Mouse (Mus musculus): ENCODE measurements around the gene Tspan10. TPM values are rescaled to one million over a fixed set of nuclear protein-coding genes. Genes with fewer than 3 reads are reported as not detected.
"Not testable (repeated sequence)": the region's sequence is repeated elsewhere in the genome, so short reads cannot be mapped to it uniquely, and the experiment has no call there.

Tspan10 gene
- total RNA-seq (2021) = under 1 TPM in 1 of 2 experiments, not detected in 1; 0.20 TPM
- long read RNA-seq, experiment 1 = 0 reads
- long read RNA-seq, experiment 2 = 0 reads

DNA sequence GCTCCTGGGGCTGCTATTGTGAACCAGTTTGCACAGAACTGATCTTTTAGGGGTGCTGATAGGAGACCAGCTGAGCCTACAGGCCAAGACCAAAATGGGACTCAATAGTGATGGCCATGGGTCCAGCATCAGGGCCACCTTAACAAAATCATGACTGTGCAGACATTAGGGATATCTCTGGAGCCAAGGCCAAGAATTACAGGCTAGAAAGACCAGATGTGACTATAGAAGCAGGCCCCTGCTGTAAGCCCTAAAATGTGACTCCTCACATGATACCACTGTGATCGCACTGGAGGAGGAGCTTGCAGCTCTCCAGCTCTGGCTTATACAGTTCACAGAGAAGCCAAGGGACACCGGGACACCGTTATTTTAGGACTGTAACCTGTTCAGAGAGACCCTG lies at the start of gene Tspan10:
Tspan10 (plus strand) TSS at position 301 of the 400 bp plus-strand sequence.
- Histone ChIP-seq H3K27ac (no peak within 1 kb of the TSS), H3K4me3 (no peak within 1 kb of the TSS)
- no peak for DNase-seq (ENCODE audit: low spot score in 2 of 2)
- TF ChIP-seq CTCF (conservative IDR thresholded peaks at IDR 0.05) = no peak

DNA sequence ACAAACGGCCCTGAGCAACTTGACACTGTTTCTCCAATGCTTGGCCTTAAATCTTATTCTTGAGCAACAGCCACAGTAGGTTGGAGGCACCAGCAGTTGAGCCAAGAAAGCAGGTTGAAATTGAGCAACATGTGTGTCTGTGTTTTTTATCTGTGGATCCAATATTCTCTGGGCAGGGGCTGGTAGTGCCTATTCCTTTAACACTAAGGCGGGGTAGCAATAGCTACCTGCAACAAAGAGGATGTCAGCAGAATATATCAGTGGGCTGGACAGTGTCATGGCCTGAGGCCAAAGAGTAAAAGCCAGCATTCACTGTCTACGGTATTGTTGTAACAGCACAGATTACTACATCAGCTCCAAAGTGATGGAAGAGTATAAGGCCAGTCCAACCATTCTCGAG lies 46.8 kb upstream of the Tspan10 start:
- H3K27ac ChIP-seq = 0 out of 2 replicates have a peak overlapping the region, but pooled peaks have one; percentile 7
- no peak for DNase-seq (ENCODE audit: low spot score in 2 of 2)
- no peak for TF ChIP-seq CTCF (conservative IDR thresholded peaks at IDR 0.05)

DNA sequence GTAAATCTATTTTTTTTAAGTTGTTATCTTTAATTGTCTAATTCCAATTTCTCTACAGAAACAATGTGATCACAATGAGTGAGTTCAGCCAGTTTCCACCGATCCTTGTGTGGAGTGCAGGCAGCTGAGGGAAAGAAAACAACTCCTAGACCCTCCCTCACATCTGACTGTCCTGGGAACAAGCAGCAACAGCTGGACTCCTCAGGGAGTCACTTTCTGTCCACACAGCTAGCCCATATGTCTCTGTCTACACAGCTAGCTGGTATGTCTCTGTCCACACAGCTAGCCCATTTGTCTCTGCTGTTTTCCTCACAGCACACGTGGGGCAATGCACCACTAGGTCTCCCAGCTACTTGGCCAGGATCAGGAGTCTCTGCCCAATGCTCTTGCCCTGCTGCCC lies 44.8 kb upstream of the Tspan10 start:
- H3K27ac ChIP-seq = no peak overlapping the region
- TF ChIP-seq CTCF (conservative IDR thresholded peaks at IDR 0.05) = no peak
- H3K4me3 ChIP-seq = no peak overlapping the region
- DNase-seq (ENCODE audit: low spot score in 2 of 2) = no peak

More for the DNA sequence above, 46.8 kb upstream of the Tspan10 start:
- no peak overlapping the region for H3K4me3 ChIP-seq

DNA sequence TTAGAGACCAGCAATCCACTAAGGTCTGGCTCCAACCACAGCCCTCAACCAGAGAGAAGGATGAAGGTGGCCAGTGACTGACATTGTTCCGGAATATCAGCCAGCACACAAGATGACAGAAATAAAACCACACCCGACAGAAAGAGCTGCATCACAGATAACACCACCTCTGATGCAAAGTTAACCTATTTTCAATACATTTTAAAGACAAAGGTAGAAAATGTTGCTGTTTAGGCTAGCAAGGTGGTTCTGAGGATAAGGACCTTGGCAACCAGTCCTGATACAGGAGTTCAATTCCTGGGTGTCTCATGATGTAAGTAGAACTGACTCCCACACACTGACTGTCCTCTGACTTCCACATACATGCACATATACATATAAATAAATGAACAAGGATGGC lies 43.1 kb upstream of the Tspan10 start:
- no peak for DNase-seq (ENCODE audit: low spot score in 2 of 2)
- Histone ChIP-seq H3K27ac (no peak overlapping the region), H3K4me3 (no peak overlapping the region)
- TF ChIP-seq CTCF (conservative IDR thresholded peaks at IDR 0.05) = no peak

GRCm38 (mm10) chr11:120404814-120405213 lies 37.6 kb upstream of the Tspan10 start:
- DNase-seq (ENCODE audit: low spot score in 2 of 2) = no peak
- TF ChIP-seq CTCF (conservative IDR thresholded peaks at IDR 0.05) = no peak
- no peak overlapping the region for H3K27ac ChIP-seq
- H3K4me3 ChIP-seq = no peak overlapping the region

GRCm38 (mm10) chr11:120405867-120406266 lies 36.6 kb upstream of the Tspan10 start:
- Histone ChIP-seq H3K27ac (no peak overlapping the region), H3K4me3 (no peak overlapping the region)
- TF ChIP-seq CTCF (conservative IDR thresholded peaks at IDR 0.05) = no peak
- no peak for DNase-seq (ENCODE audit: low spot score in 2 of 2)

DNA sequence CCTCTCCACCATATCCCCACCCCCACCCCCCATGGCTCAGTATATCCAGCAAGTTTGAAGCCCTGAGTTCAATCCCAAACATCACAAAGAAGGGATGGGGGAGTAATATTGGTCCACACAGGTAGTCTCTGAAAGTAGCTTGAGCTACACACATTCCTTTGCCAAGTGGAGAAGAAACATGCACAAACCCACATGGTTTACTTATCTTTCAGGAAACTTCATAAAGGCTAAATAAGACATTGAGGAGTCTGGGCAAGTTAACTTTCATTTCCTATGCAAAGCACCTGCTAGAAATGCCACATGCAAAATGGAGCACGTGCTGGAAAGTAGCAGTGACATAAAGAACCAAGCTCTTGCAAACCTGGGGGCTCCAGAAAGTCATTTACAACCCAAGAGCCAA lies 36.0 kb upstream of the Tspan10 start:
- no peak for TF ChIP-seq CTCF (conservative IDR thresholded peaks at IDR 0.05)
- H3K27ac ChIP-seq = no peak overlapping the region
- DNase-seq (ENCODE audit: low spot score in 2 of 2) = no peak
- no peak overlapping the region for H3K4me3 ChIP-seq

DNA sequence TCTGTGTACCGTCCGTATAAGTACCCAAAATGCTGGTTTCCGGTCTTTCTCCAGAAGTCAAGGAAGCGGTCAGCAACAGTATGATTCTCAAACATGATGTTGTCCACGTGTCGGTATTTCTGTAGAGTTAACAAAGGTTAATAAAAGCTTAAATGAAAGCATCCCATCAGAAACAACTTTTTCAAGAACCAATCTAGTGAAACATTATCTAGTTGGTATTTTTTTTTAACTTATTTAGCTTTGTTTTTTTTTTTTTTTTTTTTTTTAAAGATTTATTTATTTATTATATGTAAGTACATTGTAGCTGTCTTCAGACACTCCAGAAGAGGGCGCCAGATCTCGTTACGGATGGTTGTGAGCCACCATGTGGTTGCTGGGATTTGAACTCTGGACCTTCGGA lies 28.8 kb upstream of the Tspan10 start:
- H3K27ac ChIP-seq; H3K4me3 ChIP-seq; DNase-seq (ENCODE audit: low spot score in 2 of 2): not testable (repeated sequence)

DNA sequence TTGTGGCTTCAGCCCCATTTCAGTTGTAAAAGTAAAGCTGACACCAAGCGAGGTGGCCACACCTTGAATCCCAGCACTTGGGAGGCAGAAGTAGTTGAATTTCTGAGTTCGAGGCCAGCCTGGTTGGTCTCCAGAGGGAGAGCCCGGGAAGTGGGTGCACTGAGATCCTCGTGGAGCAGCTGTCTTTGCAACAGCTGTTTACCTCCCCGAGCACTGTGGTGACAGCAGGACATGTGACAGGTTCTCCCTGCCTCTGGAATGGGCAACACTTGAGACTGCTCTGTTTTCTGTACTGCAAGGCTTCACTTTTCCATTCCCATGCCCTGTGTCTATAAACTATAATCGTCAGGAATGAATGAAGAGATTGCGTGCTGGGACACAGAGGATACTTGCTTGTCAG lies 24.6 kb upstream of the Tspan10 start:
- H3K27ac ChIP-seq = no peak overlapping the region
- DNase-seq (ENCODE audit: low spot score in 2 of 2) = no peak
- H3K4me3 ChIP-seq = no peak overlapping the region
- TF ChIP-seq CTCF (conservative IDR thresholded peaks at IDR 0.05) = no peak

- Histone ChIP-seq H3K4me3 (no peak overlapping the region), H3K27ac (no peak overlapping the region)
- no peak for TF ChIP-seq CTCF (conservative IDR thresholded peaks at IDR 0.05)
- no peak for DNase-seq (ENCODE audit: low spot score in 2 of 2)
Measured at GRCm38 (mm10) chr11:120418592-120418991, 23.9 kb upstream of the Tspan10 start.

GRCm38 (mm10) chr11:120422651-120423568 lies 19.5 kb upstream of the Tspan10 start:
- no peak for TF ChIP-seq CTCF (conservative IDR thresholded peaks at IDR 0.05)
- Histone ChIP-seq H3K27ac (no peak overlapping the region), H3K4me3 (no peak overlapping the region)
- no peak for DNase-seq (ENCODE audit: low spot score in 2 of 2)

DNA sequence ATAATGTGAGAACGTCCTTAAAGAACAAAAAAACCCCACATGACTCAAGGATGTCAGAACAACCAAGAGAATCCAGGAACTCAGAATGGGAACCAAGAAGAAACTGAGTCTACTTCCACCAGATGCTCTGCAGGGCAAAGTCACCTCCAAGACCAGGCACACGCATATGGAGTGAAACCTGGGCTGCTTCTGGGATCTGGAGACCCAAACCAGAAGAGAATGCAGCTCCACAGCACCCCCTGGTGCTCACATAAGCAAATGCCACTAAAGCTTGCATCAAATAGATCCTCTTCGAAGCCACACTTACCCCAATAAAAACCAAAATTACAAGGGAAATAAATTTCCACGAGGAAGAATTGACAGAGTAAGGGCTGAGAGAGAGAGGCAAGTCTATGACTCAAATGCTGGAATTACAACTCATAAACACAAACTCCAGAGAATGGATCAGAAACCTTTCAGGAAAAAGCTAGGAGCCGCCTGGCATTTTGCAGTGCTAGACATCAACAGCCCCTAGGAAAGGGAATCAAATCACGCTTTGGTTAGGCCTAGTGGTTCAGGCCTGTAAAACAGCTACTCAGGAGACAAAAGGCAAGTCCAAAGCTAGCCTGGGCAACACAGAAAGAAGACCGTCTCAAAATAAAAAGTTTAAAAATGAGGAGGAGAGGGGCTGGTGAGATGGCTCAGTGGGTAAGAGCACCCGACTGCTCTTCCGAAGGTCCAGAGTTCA lies 18.7 kb upstream of the Tspan10 start:
- peak; percentile 89 for TF ChIP-seq CTCF (conservative IDR thresholded peaks at IDR 0.05)
- H3K4me3 ChIP-seq = no peak overlapping the region
- no peak overlapping the region for H3K27ac ChIP-seq
- peak; percentile 32 to 77 for DNase-seq (ENCODE audit: low spot score in 2 of 2)

DNA sequence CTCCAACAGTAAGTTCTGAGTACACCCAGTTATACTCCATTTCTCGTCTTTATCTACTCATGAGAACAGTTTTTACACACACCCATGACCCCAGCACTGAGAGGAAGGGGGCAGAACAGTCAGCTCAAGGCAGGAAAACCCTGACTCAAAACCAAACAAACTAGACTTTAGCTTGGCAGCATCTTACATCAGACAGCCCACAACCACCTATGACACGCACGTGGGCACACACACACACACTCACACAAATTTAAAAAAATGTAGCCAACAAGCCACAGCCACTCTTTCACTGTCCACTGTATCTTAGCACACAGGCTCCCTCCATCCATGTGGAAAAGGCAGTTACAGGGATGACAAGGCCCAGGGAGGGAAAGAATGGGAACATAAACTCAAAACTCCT lies 15.7 kb upstream of the Tspan10 start:
- Histone ChIP-seq H3K27ac (no peak overlapping the region), H3K4me3 (no peak overlapping the region)
- no peak for TF ChIP-seq CTCF (conservative IDR thresholded peaks at IDR 0.05)
- no peak for DNase-seq (ENCODE audit: low spot score in 2 of 2)
